Comparison of ENCODE assay signal across 22 mouse cellular contexts in genomic region chr2:139334681-139335080, GRCm38 (mm10).
DNase-seq lines count a peak whose midpoint lies in the region; ATAC-seq and TF ChIP-seq lines count a peak whose summit lies in the region.
"Had no signal": no experiment of that assay in that cellular context is flagged by ENCODE, and none has a peak within 500 bp of the region (broad histone marks: within the 10 kb centered on the region; RNA-seq: fewer than 3 reads in every experiment).

No protein-coding gene starts in this region.

- ATAC-seq in kidney, postnatal 0 days (replicated peaks; ENCODE audit: low FRiP score, low read depth) = no peak
- no peak for ATAC-seq in midbrain, embryonic 14.5 days (ENCODE audit: low FRiP score, low TSS enrichment)
- no peak for ATAC-seq in midbrain, embryonic 11.5 days (ENCODE audit: low FRiP score)
- ATAC-seq: intestine, embryonic 15.5 days; liver, postnatal 0 days had no signal

- peak; percentile 74 for DNase-seq in heart, adult 11 months
- no peak for DNase-seq in heart, postnatal 25 days (ENCODE audit: low spot score)
- peak; percentile 29 for DNase-seq in kidney, postnatal 0 days (ENCODE audit: low spot score)
- DNase-seq in kidney, postnatal 36 days = no peak
- peak; percentile 13 for DNase-seq in midbrain, embryonic 14.5 days
- no peak for DNase-seq in midbrain, embryonic 11.5 days (ENCODE audit: low spot score, missing footprints)
- peak; percentile 14 for DNase-seq in brain, embryonic 14.5 days (ENCODE audit: low read depth)
- DNase-seq in spleen, adult 12 weeks (ENCODE audit: low spot score) = no peak
- DNase-seq: adrenal gland, postnatal 25 days; cerebellum, adult 11-12 months; heart, postnatal 14 days; liver, postnatal 0 days had no signal

- no peak for TF ChIP-seq CTCF in kidney, postnatal 0 days (IDR thresholded peaks at IDR 0.05; ENCODE audit: low read depth)
- no peak for TF ChIP-seq CTCF in brain, embryonic 14.5 days (IDR thresholded peaks at IDR 0.05; ENCODE audit: borderline replicate concordance, extremely low read depth, insufficient read depth, insufficient read length)

- H3K4me1 ChIP-seq in kidney, postnatal 0 days (replicated peaks; ENCODE audit: insufficient read depth, low read length) = no peaks in the 10 kb centered on the region
- no peaks in the 10 kb centered on the region for H3K4me1 ChIP-seq in midbrain, embryonic 14.5 days (ENCODE audit: control insufficient read depth, insufficient read depth, low read length)
- no peaks in the 10 kb centered on the region for H3K4me1 ChIP-seq in midbrain, embryonic 11.5 days (ENCODE audit: control insufficient read depth, insufficient read depth, low read length)
- H3K4me1 ChIP-seq: embryonic facial prominence, embryonic 12.5 days; heart, embryonic 12.5 days; limb, embryonic 12.5 days had no signal

- H3K27ac ChIP-seq in kidney, postnatal 0 days = no peak overlapping the region
- H3K27ac ChIP-seq in midbrain, embryonic 14.5 days (replicated peaks; ENCODE audit: low read depth, low read length) = 0 out of 2 replicates have a peak overlapping the region, but pooled peaks have one; percentile 1
- no peak overlapping the region for H3K27ac ChIP-seq in midbrain, embryonic 11.5 days (ENCODE audit: low read depth, low read length)
- H3K27ac ChIP-seq: embryonic facial prominence, embryonic 12.5 days; forebrain, embryonic 12.5 days; hindbrain, embryonic 15.5 days; intestine, embryonic 15.5 days; layer of hippocampus, adult 2 months; limb, embryonic 12.5 days; macrophage had no signal

- WGBS in kidney, postnatal 0 days = 59% methylated on average over 1 of the region's 1 CpGs
- 46% methylated on average over 1 of the region's 1 CpGs for WGBS in midbrain, embryonic 14.5 days
- WGBS in midbrain, embryonic 11.5 days = 77% methylated on average over 1 of the region's 1 CpGs

- no peaks in the 10 kb centered on the region for H3K27me3 ChIP-seq in kidney, postnatal 0 days (ENCODE audit: insufficient read depth, low read length)
- no peaks in the 10 kb centered on the region for H3K27me3 ChIP-seq in midbrain, embryonic 14.5 days (ENCODE audit: control insufficient read depth, insufficient read depth, low read length)
- H3K27me3 ChIP-seq in midbrain, embryonic 11.5 days (ENCODE audit: control insufficient read depth, insufficient read depth, low read length) = no peaks in the 10 kb centered on the region
- H3K27me3 ChIP-seq: embryonic facial prominence, embryonic 12.5 days; forebrain, embryonic 12.5 days; heart, embryonic 12.5 days; hindbrain, embryonic 15.5 days; intestine, embryonic 15.5 days; limb, embryonic 12.5 days had no signal

- H3K4me2 ChIP-seq in kidney, postnatal 0 days (ENCODE audit: low read length) = no peak overlapping the region
- H3K4me2 ChIP-seq in midbrain, embryonic 14.5 days (ENCODE audit: low read length) = no peak overlapping the region
- no peak overlapping the region for H3K4me2 ChIP-seq in midbrain, embryonic 11.5 days
- H3K4me2 ChIP-seq: embryonic facial prominence, embryonic 12.5 days; forebrain, embryonic 12.5 days; heart, embryonic 12.5 days; hindbrain, embryonic 15.5 days; intestine, embryonic 15.5 days; limb, embryonic 12.5 days; liver, embryonic 11.5 days had no signal

- no peaks in the 10 kb centered on the region for H3K36me3 ChIP-seq in kidney, postnatal 0 days (ENCODE audit: insufficient read depth, low read length)
- no peaks in the 10 kb centered on the region for H3K36me3 ChIP-seq in midbrain, embryonic 14.5 days (ENCODE audit: control insufficient read depth, insufficient read depth, low read length)
- no peaks in the 10 kb centered on the region for H3K36me3 ChIP-seq in midbrain, embryonic 11.5 days (ENCODE audit: control insufficient read depth, insufficient read depth, low read length)
- H3K36me3 ChIP-seq: embryonic facial prominence, embryonic 12.5 days; forebrain, embryonic 12.5 days; heart, embryonic 12.5 days; hindbrain, embryonic 15.5 days; intestine, embryonic 15.5 days; limb, embryonic 12.5 days had no signal

- no peak overlapping the region for H3K9ac ChIP-seq in kidney, postnatal 0 days (ENCODE audit: low read depth, low read length)
- no peak overlapping the region for H3K9ac ChIP-seq in midbrain, embryonic 14.5 days (replicated peaks; ENCODE audit: low read length)
- no peak overlapping the region for H3K9ac ChIP-seq in midbrain, embryonic 11.5 days (ENCODE audit: low read length)
- H3K9ac ChIP-seq: embryonic facial prominence, embryonic 12.5 days; forebrain, embryonic 12.5 days; heart, embryonic 12.5 days; hindbrain, embryonic 15.5 days; intestine, embryonic 15.5 days; limb, embryonic 12.5 days; liver, postnatal 0 days had no signal

- no peak overlapping the region for H3K4me3 ChIP-seq in kidney, postnatal 0 days (replicated peaks; ENCODE audit: low read depth, low read length)
- no peak overlapping the region for H3K4me3 ChIP-seq in midbrain, embryonic 14.5 days (replicated peaks; ENCODE audit: low read depth, low read length)
- no peak overlapping the region for H3K4me3 ChIP-seq in midbrain, embryonic 11.5 days (ENCODE audit: low read depth, low read length)
- H3K4me3 ChIP-seq: embryonic facial prominence, embryonic 12.5 days; erythroblast, embryonic 14.5 days; forebrain, embryonic 12.5 days; heart, embryonic 12.5 days; hindbrain, embryonic 15.5 days; intestine, embryonic 15.5 days; layer of hippocampus, adult 2 months; limb, embryonic 12.5 days had no signal

- H3K9me3 ChIP-seq in kidney, postnatal 0 days (replicated peaks; ENCODE audit: low read length) = no peaks in the 10 kb centered on the region
- H3K9me3 ChIP-seq in midbrain, embryonic 14.5 days (ENCODE audit: control insufficient read depth, low read length) = no peaks in the 10 kb centered on the region
- no peaks in the 10 kb centered on the region for H3K9me3 ChIP-seq in midbrain, embryonic 11.5 days (ENCODE audit: control insufficient read depth, low read length)
- H3K9me3 ChIP-seq: embryonic facial prominence, embryonic 12.5 days; forebrain, embryonic 12.5 days; heart, embryonic 12.5 days; hindbrain, embryonic 15.5 days; intestine, embryonic 15.5 days; limb, embryonic 12.5 days had no signal

- intact Hi-C loops in heart, postnatal 25 days (cut with DNase I) = no loop called here

- no peak for TF ChIP-seq POLR2A in brain, embryonic 14.5 days (IDR thresholded peaks at IDR 0.05; ENCODE audit: borderline replicate concordance, extremely low read depth, insufficient read depth, insufficient read length, poor library complexity, severe bottlenecking)

Comparison
In these comparisons a context has a peak if more than half of its experiments do, and no peak if none do; other contexts are left out.
1. DNase-seq: peak in heart, adult 11 months (single experiment), kidney, postnatal 0 days (single experiment), midbrain, embryonic 14.5 days (single experiment) and brain, embryonic 14.5 days (single experiment); none in heart, postnatal 25 days (single experiment), kidney, postnatal 36 days (0 of 2), midbrain, embryonic 11.5 days (single experiment) and spleen, adult 12 weeks (single experiment).